Mouse (Mus musculus) heart, embryonic 14.5 days (tissue): Measurements from ENCODE around the gene Aacs. TPM values are rescaled to one million over a fixed set of nuclear protein-coding genes. Genes with fewer than 3 reads are reported as not detected.

Experiments used
- ATAC-seq: fragments of 200-750 bp; cut with Nextera tagmentation; 2 replicates; pipeline ENCODE4 v1.8.0; 2017; ENCODE audit warnings: low read depth, moderate TSS enrichment; ENCODE audit not compliant: insufficient number of reproducible peaks, insufficient read depth, low FRiP score
- H3K27ac ChIP-seq, 2 experiments: fragments of 200-500 bp in 1 of 2; fragments of 300-500 bp in 1 of 2; sonication (generic) in 1 of 2; replicated peaks in 1 of 2; 2 replicates each; pipeline ENCODE4 v1.5.1; 2012 to 2014; ENCODE audit warnings: low read depth in 2 of 2, low read length in 2 of 2, control low read depth in 1 of 2, mild to moderate bottlenecking in 1 of 2, mixed read lengths in 1 of 2; ENCODE audit not compliant: control insufficient read depth in 1 of 2, insufficient read depth in 1 of 2
- H3K27me3 ChIP-seq: fragments of 300-500 bp; sonication (generic); 2 replicates; pipeline ENCODE4 v1.6.1; 2014; ENCODE audit warnings: mild to moderate bottlenecking, low read length, control low read depth; ENCODE audit not compliant: control insufficient read depth, insufficient read depth
- H3K36me3 ChIP-seq: fragments of 300-500 bp; sonication (generic); 2 replicates; pipeline ENCODE4 v1.6.1; 2014; ENCODE audit warnings: mild to moderate bottlenecking, control low read depth, low read length, mixed read lengths; ENCODE audit not compliant: control insufficient read depth, insufficient read depth
- H3K4me1 ChIP-seq, 2 experiments: fragments of 200-500 bp in 1 of 2; fragments of 300-500 bp in 1 of 2; sonication (generic) in 1 of 2; 2 replicates each; pipeline ENCODE4 v1.6.1; 2012 to 2014; ENCODE audit warnings: low read length in 2 of 2, control low read depth in 1 of 2, mixed read lengths in 1 of 2; ENCODE audit not compliant: control insufficient read depth in 2 of 2, insufficient read depth in 2 of 2
- H3K4me2 ChIP-seq: fragments of 300-500 bp; sonication (generic); 2 replicates; pipeline ENCODE4 v1.6.1; 2014; ENCODE audit warnings: mild to moderate bottlenecking, low read length
- H3K4me3 ChIP-seq, 2 experiments: fragments of 200-500 bp in 1 of 2; fragments of 300-500 bp in 1 of 2; sonication (generic) in 1 of 2; 2 replicates each; pipeline ENCODE4 v1.5.1; 2012 to 2014; ENCODE audit warnings: low read length in 2 of 2, mild to moderate bottlenecking in 2 of 2, control low read depth in 1 of 2, low read depth in 1 of 2, moderate library complexity in 1 of 2; ENCODE audit not compliant: control insufficient read depth in 1 of 2, insufficient read depth in 1 of 2
- H3K9ac ChIP-seq: fragments of 300-500 bp; sonication (generic); 2 replicates; pipeline ENCODE4 v1.6.1; 2014; ENCODE audit warnings: mild to moderate bottlenecking, low read length
- H3K9me3 ChIP-seq: fragments of 300-500 bp; sonication (generic); 2 replicates; pipeline ENCODE4 v1.6.1; 2016; ENCODE audit warnings: low read length, control low read depth; ENCODE audit not compliant: control insufficient read depth
- WGBS: fragments of 180-500 bp; shearing (Covaris S2); extraction: QIAGEN DNeasy Blood & Tissue Kit; methylation state at CpG from one replicate; pipeline ENCODE4 v1.1.7; 2014; 5-methylcytosine and 5-hydroxymethylcytosine counted together
- polyA plus RNA-seq: library from polyadenylated mRNA; unstranded; fragments of >200 nt; fragmentation: Nextera tagmentation; extraction: Ambion mirVana; gene quantifications from 2 replicates; pipeline ENCODE4 v1.2.1, GENCODE M21; 2014

Gene Aacs
- polyA plus RNA-seq, 1 experiment from 2014 or later, result 9.6 TPM

GRCm38 (mm10) chr5:125495655-125496054 is 20.0 kb downstream of the Aacs start:
- H3K4me2 ChIP-seq, result no peak overlapping the region
- H3K9ac ChIP-seq, result no peak overlapping the region
- H3K4me1 ChIP-seq, result no peaks in the 10 kb centered on the region
- H3K36me3 ChIP-seq, result 0 out of 2 replicates have a peak, but pooled peaks cover 9% of the 10 kb centered on the region
- H3K27ac ChIP-seq, result no peak overlapping the region
- no peaks in the 10 kb centered on the region for H3K27me3 ChIP-seq
- no peaks in the 10 kb centered on the region for H3K9me3 ChIP-seq
- no peak overlapping the region for H3K4me3 ChIP-seq
- 89% methylated on average over 10 of the region's 10 CpGs for WGBS
- no peak for ATAC-seq

- no peaks in the 10 kb centered on the region for H3K9me3 ChIP-seq
- no peak overlapping the region for H3K4me3 ChIP-seq
- no peaks in the 10 kb centered on the region for H3K27me3 ChIP-seq
- ATAC-seq, result no peak
- 0 out of 2 replicates have a peak, but pooled peaks cover 7% of the 10 kb centered on the region for H3K36me3 ChIP-seq
- no peaks in the 10 kb centered on the region for H3K4me1 ChIP-seq
- no peak overlapping the region for H3K9ac ChIP-seq
- WGBS, result 68% methylated on average over 12 of the region's 12 CpGs
- H3K4me2 ChIP-seq, result no peak overlapping the region
- H3K27ac ChIP-seq, result no peak overlapping the region
These were observed 22.4 kb downstream of the Aacs start for GRCm38 (mm10) chr5:125497821-125498600.

GRCm38 (mm10) chr5:125501505-125501904 is 25.9 kb downstream of the Aacs start:
- no peaks in the 10 kb centered on the region for H3K27me3 ChIP-seq
- no peak overlapping the region for H3K27ac ChIP-seq
- WGBS, result 84% methylated on average over 6 of the region's 6 CpGs
- peaks cover 17% of the 10 kb centered on the region; the same call in 1 of the 2 replicates for H3K36me3 ChIP-seq
- H3K4me2 ChIP-seq, result no peak overlapping the region
- no peaks in the 10 kb centered on the region for H3K4me1 ChIP-seq
- no peak for ATAC-seq
- no peaks in the 10 kb centered on the region for H3K9me3 ChIP-seq
- no peak overlapping the region for H3K9ac ChIP-seq
- H3K4me3 ChIP-seq, result no peak overlapping the region

GRCm38 (mm10) chr5:125502186-125502585 is 26.6 kb downstream of the Aacs start:
- Histone ChIP-seq H3K27ac (no peak overlapping the region), H3K27me3 (no peaks in the 10 kb centered on the region), H3K36me3 (peaks cover 20% of the 10 kb centered on the region; the same call in 1 of the 2 replicates), H3K4me2 (no peak overlapping the region), H3K4me3 (no peak overlapping the region), H3K4me1 (no peaks in the 10 kb centered on the region), H3K9me3 (no peaks in the 10 kb centered on the region), H3K9ac (no peak overlapping the region)
- WGBS, result 40% methylated on average over 3 of the region's 3 CpGs
- ATAC-seq, result no peak

- H3K27ac ChIP-seq, result no peak overlapping the region
- no peak overlapping the region for H3K9ac ChIP-seq
- H3K27me3 ChIP-seq, result no peaks in the 10 kb centered on the region
- H3K36me3 ChIP-seq, result peaks cover 20% of the 10 kb centered on the region; the same call in 1 of the 2 replicates
- no peak for ATAC-seq
- no peaks in the 10 kb centered on the region for H3K4me1 ChIP-seq
- 86% methylated on average over 6 of the region's 6 CpGs for WGBS
- H3K4me3 ChIP-seq, result no peak overlapping the region
- no peaks in the 10 kb centered on the region for H3K9me3 ChIP-seq
- no peak overlapping the region for H3K4me2 ChIP-seq
These were observed 28.0 kb downstream of the Aacs start for GRCm38 (mm10) chr5:125503628-125504027.

GRCm38 (mm10) chr5:125504692-125505091 is 29.1 kb downstream of the Aacs start:
- 78% methylated on average over 11 of the region's 11 CpGs for WGBS
- H3K36me3 ChIP-seq, result peaks cover 25% of the 10 kb centered on the region; the same call in 1 of the 2 replicates
- no peak overlapping the region for H3K4me2 ChIP-seq
- H3K27me3 ChIP-seq, result no peaks in the 10 kb centered on the region
- H3K4me3 ChIP-seq, result no peak overlapping the region
- H3K9me3 ChIP-seq, result no peaks in the 10 kb centered on the region
- H3K9ac ChIP-seq, result no peak overlapping the region
- H3K4me1 ChIP-seq, result no peaks in the 10 kb centered on the region
- ATAC-seq, result no peak
- no peak overlapping the region for H3K27ac ChIP-seq

GRCm38 (mm10) chr5:125505968-125506367 is 30.4 kb downstream of the Aacs start:
- no peak overlapping the region for H3K27ac ChIP-seq
- WGBS, result 71% methylated on average over 15 of the region's 15 CpGs
- no peak overlapping the region for H3K4me2 ChIP-seq
- H3K27me3 ChIP-seq, result no peaks in the 10 kb centered on the region
- H3K9ac ChIP-seq, result no peak overlapping the region
- ATAC-seq, result no peak
- no peaks in the 10 kb centered on the region for H3K9me3 ChIP-seq
- peaks cover 29% of the 10 kb centered on the region; the same call in 1 of the 2 replicates for H3K36me3 ChIP-seq
- H3K4me3 ChIP-seq, result no peak overlapping the region
- no peaks in the 10 kb centered on the region for H3K4me1 ChIP-seq
